Mouse (Mus musculus): ENCODE measurements around the gene Mecom. TPM values are rescaled to one million over a fixed set of nuclear protein-coding genes. Genes with fewer than 3 reads are reported as not detected.

Gene Mecom
- polyA plus RNA-seq, 1 experiment from 2014 or later, result 52.0 TPM

DNA sequence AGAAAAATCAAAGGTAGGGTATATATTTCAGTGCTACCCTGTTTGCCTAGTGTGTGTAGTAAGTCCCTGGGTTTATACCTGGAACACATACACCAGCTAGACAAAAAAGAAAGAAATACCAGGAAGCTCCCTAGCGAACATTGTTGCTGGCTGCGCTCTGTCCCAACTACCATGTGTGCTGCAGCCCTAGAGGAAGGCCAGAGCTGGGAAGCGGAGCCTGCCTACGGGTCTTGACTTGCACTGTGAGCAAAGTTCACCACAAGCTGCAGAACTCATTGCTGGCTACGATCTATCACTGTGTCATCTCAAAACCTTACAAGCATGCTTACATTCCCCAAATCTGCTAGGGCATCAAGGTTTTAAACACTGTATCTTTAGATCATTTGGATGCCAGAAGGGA is 597.0 kb downstream of the Mecom start:
- Histone ChIP-seq H3K27ac (replicated peaks) (no peak overlapping the region), H3K27me3 (replicated peaks; ENCODE audit: low read depth, poor library complexity, severe bottlenecking) (no peaks in the 10 kb centered on the region), H3K9me3 (no peaks in the 10 kb centered on the region), H3K4me3 (no peak overlapping the region), H3K36me3 (replicated peaks) (peaks cover 35% of the 10 kb centered on the region), H3K4me1 (no peaks in the 10 kb centered on the region)
- 82% methylated on average over 5 of the region's 5 CpGs for WGBS
- DNase-seq (ENCODE audit: low spot score), result no peak

DNA sequence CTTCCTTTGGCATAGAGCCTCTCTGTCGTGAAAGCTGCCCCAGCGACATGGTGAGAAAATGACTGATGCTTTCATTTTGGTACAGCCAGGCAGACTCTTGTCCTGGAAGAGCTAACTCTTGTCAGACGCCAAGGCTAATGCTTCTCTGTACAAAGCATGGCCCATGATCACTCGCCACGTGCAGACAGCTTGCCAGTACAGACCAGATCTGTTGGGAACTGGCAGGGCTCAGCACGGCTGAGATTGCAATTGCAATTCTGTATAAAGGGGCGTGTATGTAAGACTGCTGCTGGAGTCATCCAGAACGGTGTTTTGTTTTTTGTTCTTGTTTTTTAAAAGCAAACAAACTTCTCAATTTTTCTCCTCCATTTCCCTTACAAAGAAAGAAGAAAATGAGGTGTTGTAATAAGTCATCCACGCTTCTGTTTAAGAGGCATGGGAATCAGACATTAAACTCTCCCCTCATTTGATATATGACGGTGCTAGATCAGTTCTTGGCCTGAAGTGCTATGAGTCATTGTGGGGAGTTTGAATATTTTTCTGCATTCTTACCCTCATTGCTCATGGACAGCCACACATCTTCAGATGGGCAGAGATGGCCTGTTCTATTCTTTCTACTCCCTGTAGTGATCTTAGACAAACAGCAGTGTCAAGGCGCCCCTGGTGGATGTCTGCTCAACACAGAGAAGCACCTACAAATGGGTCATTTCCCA is 644.1 kb downstream of the Mecom start:
- Histone ChIP-seq H3K27me3 (replicated peaks; ENCODE audit: low read depth, poor library complexity, severe bottlenecking) (no peaks in the 10 kb centered on the region), H3K4me1 (no peaks in the 10 kb centered on the region), H3K27ac (replicated peaks) (no peak overlapping the region), H3K9me3 (no peaks in the 10 kb centered on the region; the same call in 1 of the 2 replicates), H3K36me3 (replicated peaks) (no peaks in the 10 kb centered on the region), H3K4me3 (no peak overlapping the region)
- no peak for DNase-seq (ENCODE audit: low spot score)
- WGBS, result 82% methylated on average over 11 of the region's 11 CpGs

Other genes with a start within 250 kb of the Mecom start
- not detected in 2 replicates for gene Actrt3, start 51.9 kb upstream of the Mecom start, polyA plus RNA-seq (2016; fragmentation: Nextera tagmentation; extraction: Ambion mirVana)
- gene Mynn, start 54.1 kb upstream of the Mecom start, polyA plus RNA-seq (2016; fragmentation: Nextera tagmentation; extraction: Ambion mirVana), result 30.0 and 32.1 TPM in 2 replicates
- gene Lrriq4, start 96.5 kb upstream of the Mecom start, polyA plus RNA-seq (2016; fragmentation: Nextera tagmentation; extraction: Ambion mirVana), result not detected in 2 replicates
- 2.4 and 3.0 TPM in 2 replicates for gene Lrrc34, start 99.9 kb upstream of the Mecom start, polyA plus RNA-seq (2016; fragmentation: Nextera tagmentation; extraction: Ambion mirVana)
- not detected in 2 replicates for gene Lrrc31, start 151.8 kb upstream of the Mecom start, polyA plus RNA-seq (2016; fragmentation: Nextera tagmentation; extraction: Ambion mirVana)
- gene Samd7, start 198.3 kb upstream of the Mecom start, polyA plus RNA-seq (2016; fragmentation: Nextera tagmentation; extraction: Ambion mirVana), result not detected in 2 replicates
- 44.8 and 58.1 TPM in 2 replicates for gene Sec62, start 244.9 kb upstream of the Mecom start, polyA plus RNA-seq (2016; fragmentation: Nextera tagmentation; extraction: Ambion mirVana)

Measured in embryonic facial prominence, embryonic 10.5 days (tissue).